Mouse (Mus musculus) lung, postnatal 10 days (tissue): Measurements from ENCODE around the gene Olfr141.

ENCODE experiments used
- DNase-seq: peaks from one replicate; pipeline ENCODE4 v3.0.0; 2021

The Olfr141 gene

DNA sequence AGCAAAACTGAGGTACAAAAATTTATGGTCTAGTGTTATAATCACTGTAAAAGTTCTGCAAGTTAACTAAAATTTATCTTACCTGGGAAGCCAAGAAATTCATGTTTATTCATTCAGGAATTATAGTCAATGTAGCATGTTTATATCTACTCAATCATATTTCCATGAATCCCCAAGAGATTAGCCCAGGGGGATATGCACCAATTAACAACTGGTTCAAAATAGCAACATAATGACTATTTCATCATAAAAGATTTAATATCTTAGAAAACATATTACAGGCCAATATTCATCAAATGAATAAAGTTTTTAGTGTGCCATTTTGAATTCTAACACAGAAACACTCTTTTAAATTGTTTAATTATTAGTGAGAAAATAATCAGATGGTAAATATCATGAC is at the start of gene Olfr141:
Olfr141 (minus strand) TSS at position 101 of the 400 bp plus-strand sequence.
- DNase-seq = no peak

DNA sequence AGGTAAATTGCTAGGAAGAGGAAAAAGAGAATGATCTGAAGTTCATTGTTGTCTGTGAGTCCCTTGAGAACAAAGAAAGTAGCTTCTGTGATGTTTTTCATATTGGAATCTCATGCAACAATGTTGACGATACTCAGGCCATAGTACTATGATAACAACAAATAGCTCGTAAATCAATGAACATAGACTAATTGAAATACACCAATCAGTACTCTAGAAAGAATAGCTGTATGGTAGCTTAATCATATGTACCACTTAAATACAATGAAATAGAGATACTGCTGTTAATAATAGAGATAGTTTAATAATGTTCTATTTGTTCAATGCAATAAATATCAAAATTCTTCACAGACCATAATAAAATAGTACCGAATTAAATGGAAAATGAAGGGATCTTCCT is 41.8 kb upstream of the Olfr141 start, which contains the start of gene Olfr1095:
Olfr1095 (minus strand) TSS at position 101 of the 400 bp plus-strand sequence.
- no peak for DNase-seq

DNA sequence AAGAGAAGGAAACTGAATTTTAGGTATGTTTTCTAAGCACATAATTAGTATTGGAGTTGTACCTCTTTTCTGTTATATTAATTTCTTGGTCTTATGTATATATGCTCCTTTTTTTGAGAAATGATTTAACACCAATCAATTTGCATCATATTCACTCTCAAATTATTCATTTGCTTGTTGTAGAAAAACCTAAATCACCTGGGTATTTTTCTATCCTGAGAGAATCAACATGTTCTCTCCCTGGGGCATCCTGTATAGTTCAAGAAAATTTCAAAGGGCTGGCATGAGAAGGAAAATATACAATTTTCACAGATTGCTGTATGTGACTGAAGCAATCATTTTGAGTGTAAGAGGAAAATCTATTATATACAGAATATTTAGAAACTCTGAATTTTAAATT is 14.5 kb upstream of the Olfr141 start, which contains the start of gene Olfr1094:
Olfr1094 (plus strand) TSS at position 301 of the 400 bp plus-strand sequence.
- DNase-seq = no peak

DNA sequence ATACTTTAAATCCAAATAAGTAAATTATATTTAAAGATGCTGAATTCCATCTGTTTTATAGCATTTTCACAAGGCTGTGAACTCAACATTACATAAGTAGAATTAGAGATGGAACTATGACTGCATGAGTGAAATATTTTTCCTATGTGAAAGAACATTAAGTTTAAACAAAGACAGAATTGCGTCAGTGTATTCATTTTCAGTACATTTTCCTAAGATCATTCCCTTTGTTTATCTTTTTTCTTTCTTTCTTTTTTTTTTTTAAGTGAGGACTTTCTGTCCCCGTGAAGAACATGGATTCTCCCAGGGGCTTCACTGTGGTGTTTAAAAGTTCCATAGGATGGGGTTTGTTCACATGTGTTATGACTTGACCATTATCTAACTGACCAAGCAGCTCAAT is 27.6 kb downstream of the Olfr141 start, which contains the start of gene Olfr1093:
Olfr1093 (plus strand) TSS at position 301 of the 400 bp plus-strand sequence.
- no peak for DNase-seq

DNA sequence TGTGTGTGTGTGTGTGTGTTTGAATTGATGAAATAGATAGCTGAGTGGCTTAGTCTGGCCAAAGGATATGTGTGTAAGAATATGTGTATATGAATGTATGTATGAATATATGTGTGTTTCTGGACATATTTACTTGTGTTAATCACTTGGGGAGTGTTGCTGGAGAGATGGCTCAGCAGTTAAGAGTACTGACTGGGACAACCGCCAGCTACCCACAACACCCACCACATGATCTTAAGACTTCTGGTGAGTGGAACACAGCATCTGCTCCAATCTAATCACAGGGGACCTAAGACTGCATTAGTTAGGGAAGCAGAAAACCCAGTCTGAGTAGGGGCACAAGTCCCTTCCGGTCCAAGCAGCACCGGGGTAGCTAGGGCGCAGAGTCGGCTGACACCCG is 48.8 kb downstream of the Olfr141 start:
- DNase-seq = no peak

DNA sequence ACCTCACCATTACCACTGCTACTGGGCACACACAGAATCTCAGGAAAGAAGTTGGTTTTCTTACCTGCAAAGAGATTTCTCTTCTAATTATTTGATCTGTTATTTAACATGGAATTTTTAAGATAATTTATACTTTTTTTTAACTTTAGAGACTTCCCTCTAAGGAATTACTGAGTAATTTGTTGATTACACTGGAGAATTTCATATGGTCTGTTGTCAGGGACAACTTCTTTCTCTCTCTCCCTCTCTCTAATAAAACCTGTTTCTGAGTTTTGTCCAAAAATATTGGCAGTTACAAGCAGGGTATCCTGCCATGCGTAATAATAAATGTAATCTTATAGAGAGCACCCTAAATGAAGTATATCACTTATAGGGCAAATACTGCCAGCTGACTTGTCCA is 50.9 kb downstream of the Olfr141 start, which contains the start of gene Olfr1090:
Olfr1090 (minus strand) TSS at position 101 of the 400 bp plus-strand sequence.
- DNase-seq = no peak
